Mouse (Mus musculus) right cerebral cortex, postnatal 25 days (tissue): ENCODE results near the gene Ccdc153.

ENCODE experiments used
- DNase-seq: peaks from one replicate; pipeline ENCODE4 v3.0.0; 2022

The Ccdc153 gene

GRCm38 (mm10) chr9:44241418-44241817 is 942 bp downstream of the Ccdc153 start:
- DNase-seq: no peak

DNA sequence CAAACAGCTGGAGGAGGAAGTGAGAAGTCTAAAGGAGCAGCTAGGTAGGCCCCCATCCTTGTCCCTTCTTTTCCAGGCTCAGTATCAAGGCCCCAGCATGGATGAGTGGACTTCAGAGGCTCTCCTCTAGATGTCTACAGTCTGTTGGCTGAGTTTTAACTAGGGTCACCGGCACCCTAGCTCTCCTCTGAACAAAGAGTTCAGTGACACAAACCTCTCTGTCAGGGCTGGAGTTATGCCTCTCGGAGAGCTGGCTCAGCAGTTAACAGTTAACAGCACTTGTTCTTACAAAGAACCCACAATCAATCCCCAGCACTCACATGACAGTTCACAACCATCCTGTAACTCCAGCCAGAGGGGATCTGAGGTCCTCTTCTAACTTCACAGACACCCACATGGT is 3.1 kb downstream of the Ccdc153 start:
- no peak for DNase-seq

- DNase-seq: no peak
Observed at GRCm38 (mm10) chr9:44247907-44248306, 7.4 kb downstream of the Ccdc153 start.

GRCm38 (mm10) chr9:44249181-44250146 is 9.0 kb downstream of the Ccdc153 start:
- DNase-seq: peak; percentile 57

DNA sequence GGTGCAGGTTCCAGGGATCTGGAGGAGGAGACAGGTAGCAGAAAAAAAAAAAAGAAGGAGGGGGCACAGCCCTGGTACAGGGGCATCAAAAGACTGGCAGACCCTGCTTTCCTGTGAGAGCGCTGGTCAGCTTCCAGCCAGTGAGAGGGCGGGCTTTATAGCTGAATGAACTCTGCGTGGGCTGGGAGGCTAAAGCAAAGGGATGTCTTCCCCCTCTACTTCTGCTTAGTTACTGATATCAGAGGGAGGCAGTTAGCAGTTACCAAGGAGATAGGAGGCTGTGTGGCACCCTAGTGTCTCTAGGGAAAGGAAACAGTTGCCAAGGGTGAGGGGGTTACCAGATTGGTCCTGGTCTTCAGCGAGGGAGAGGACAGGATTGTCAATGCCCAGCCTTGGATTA is 10.0 kb downstream of the Ccdc153 start:
- DNase-seq: no peak

- no peak for DNase-seq
Observed at GRCm38 (mm10) chr9:44251314-44251713, 10.8 kb downstream of the Ccdc153 start, which contains the start of gene Pdzd3. Gene Pdzd3 (minus strand): TSS chr9:44251471.

- DNase-seq: no peak
Observed at GRCm38 (mm10) chr9:44253441-44253840, 13.0 kb downstream of the Ccdc153 start.

- DNase-seq: no peak
Observed at GRCm38 (mm10) chr9:44254508-44255135, 14.1 kb downstream of the Ccdc153 start.

DNA sequence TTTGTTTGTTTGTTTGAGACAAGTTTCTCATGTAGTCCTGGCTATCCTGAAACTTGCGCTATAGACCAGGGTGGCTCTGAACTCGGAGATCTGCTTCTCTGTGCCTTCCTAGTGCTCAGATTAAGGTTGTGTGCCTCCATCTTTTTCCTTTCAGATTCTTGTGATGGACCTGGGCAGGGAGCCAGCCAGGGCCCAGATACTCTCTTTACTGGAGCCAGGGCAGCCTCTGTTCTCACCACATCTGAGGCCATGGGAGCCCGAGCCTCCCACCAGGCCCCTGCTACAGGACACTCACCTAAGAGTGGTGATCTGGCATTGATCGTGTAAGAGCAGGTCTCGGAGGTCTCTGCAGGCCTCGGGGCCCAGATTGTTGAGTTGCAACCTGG is 14.7 kb downstream of the Ccdc153 start:
- no peak for DNase-seq

DNA sequence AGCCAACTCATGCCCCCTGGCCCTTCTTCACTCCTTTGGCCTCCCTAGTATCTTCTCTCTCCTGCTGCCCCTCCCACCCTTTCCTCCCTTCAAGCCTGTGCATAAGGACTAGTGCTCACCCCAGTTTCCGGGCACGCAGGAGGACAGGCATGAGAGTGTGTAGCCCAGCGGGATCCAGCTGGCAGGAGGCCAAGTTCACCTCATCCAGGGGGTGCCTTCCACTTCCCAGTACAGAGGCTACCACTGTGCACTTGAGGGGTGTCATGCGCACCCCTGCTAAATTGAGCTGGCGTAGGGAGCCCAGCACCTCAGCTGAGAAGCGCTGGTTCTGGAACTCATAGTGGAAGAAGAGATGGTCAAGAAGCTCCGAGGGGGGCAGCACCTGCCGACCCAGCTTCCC is 15.7 kb downstream of the Ccdc153 start:
- no peak for DNase-seq

DNA sequence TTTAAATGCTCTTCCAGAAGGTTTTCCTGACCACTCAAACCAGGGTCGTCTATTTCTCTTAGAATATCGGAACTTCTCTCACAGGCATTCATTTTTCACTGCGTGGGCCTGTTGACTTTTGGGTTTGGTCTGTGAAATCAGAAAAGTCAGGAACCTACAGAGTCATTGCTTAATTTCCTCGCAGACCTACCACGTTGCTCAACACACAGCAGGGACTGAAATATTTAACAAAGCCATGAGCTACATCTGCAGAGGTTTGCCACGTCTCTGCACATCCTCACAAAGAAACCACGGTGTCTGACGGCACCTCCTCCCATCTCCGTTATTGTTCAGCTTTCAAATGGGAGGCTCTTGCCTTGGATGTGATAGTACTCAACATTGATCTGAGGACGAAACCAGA is 18.5 kb downstream of the Ccdc153 start:
- DNase-seq: no peak

GRCm38 (mm10) chr9:44261388-44261787 is 20.9 kb downstream of the Ccdc153 start:
- no peak for DNase-seq

DNA sequence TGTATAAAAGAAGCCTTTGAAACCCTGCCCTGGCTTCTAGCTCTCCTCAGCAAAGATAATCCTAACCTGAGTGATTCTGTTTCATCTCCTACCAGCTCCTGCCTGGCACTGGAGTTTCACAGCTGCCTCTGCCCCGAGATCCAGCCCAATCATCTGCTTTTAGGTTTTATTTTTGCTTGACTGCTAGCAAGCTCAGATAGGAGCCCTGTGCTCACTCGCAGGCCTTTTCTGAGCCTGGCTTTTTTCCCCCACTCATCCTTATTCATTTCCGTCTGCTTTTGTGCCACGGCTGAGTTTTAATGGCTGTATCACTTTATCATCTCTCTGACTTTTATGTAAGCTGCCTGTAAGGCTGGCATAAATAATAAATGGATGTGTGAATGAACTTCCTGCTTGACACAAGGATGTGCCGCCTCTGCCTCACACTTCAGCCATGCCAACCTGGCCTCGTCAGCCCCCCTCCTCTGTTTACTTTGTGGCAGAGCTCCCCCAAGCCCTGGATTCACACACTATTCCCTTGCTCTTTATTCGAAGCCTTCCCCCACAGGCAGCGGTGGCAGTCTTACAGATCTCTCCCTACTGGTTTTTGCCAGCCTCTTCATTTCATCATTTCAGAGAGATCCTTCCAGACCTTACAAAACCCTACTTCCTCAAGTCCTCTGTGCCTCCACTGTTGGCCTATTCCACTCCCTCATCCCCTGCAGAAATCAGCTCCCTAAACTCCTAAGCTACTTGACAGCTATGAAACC is 26.2 kb downstream of the Ccdc153 start:
- DNase-seq: peak; percentile 46

DNA sequence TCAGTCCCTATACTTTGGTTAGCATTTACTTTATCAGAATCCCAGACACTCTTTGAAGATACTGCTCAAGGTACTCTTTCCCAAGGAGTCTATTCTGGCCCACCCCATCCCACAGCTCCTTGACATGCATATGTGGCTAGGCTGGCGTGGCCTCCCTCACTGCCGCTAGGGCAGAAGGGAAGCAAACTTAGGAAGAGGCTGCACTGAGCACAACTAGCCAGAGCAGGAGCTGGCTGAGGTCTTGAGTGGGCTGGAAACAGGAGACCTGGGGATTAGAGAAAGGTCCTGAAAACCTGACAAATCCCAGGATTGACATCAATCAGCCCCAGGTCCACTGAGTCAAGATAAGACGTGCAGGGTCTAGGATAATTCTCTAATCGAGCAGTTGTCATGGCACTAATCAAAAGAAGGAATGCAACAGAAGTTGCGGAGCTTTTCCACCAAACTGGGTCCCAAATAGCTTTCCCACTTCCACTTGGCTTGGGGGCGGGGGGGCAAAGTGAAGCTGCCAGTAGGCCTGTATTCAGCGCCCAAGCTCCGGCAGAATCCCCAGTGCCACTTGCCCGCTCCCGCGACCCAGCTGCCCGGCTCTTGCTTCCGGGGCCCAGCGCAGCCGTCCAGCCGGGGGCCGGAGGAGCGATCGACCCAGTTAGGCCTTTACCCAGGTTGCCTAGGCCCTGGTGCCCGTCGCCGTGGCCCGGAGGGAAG is 27.0 kb downstream of the Ccdc153 start:
- DNase-seq: no peak

GRCm38 (mm10) chr9:44268027-44268360 is 27.5 kb downstream of the Ccdc153 start:
- peak; percentile 84 for DNase-seq

GRCm38 (mm10) chr9:44268432-44268831 is 28.0 kb downstream of the Ccdc153 start, which contains the start of gene Nlrx1:
Gene Nlrx1 (minus strand): TSS chr9:44268599.
- DNase-seq: no peak

GRCm38 (mm10) chr9:44269077-44269476 is 28.6 kb downstream of the Ccdc153 start:
- no peak for DNase-seq

- DNase-seq: no peak
Observed at GRCm38 (mm10) chr9:44269973-44270372, 29.5 kb downstream of the Ccdc153 start.

DNA sequence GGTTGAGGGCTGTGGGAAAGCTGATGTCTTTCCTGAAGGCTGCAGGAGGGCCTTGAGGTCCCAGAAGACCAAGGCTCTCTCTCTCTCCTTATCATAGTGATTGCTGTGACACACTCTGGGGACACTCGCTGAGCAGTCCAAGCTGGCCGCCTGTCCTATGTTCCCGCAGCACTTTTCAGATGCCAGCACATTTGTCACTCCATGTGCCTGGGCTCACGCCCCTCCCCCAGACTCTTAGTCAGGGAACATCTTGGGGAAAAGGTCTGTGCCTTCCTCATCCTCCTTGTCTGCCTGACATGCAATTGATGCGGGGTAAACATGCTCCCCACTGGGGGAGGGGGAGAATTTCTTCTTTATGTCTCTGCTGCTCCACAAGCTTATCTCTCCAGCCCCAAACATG is 42.7 kb downstream of the Ccdc153 start:
- no peak for DNase-seq

- DNase-seq: no peak
Observed at GRCm38 (mm10) chr9:44286256-44286850, 45.9 kb downstream of the Ccdc153 start.

- no peak for DNase-seq
Observed at GRCm38 (mm10) chr9:44287003-44287400, 46.5 kb downstream of the Ccdc153 start.

DNA sequence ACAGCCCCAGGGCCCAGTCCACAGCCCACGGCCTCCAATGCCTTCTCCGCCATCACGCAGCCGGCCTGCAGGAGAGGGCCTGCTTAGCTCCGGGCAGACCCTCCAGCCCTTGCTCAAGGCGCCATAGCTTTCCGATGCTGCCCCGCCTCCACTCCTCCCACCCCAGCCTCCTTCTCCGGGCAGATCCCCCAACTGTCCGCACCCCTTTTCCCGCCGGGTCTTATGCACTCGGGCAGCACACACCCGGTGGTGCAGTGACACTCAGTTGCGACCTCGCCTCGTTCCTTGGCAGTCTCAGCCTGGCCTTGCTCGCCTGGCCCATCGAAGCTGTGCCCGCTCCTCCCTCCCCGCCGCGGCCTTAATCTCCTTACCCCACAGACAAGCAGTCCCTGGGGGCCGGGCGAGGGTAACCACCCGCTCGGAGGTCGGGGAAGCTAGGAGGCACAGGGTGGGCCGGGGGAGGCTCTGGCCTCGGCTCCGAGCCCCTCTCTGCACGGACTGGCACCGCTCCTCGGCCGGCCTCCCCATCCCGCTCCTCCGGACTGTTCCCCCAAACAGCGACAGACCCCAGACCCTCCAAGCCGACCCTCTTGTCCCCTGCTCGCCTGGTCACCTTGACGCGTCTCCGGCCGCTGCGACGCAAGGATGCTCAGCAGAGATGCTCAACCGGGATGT is 47.1 kb downstream of the Ccdc153 start:
- DNase-seq: peak; percentile 49
